Mouse (Mus musculus) ES-Bruce4 (cell line): ENCODE results near the gene G430095P16Rik. TPM values are rescaled to one million over a fixed set of nuclear protein-coding genes. Genes with fewer than 3 reads are reported as not detected.
A peak's percentile ranks its signal among the peaks of the same experiment; 100 is the strongest.

Experiments used
- H3K27ac ChIP-seq: 2 replicates; pipeline ENCODE4 v1.5.1; 2012; ENCODE audit warnings: low read length, inconsistent platforms; ENCODE audit not compliant: insufficient read depth
- H3K27me3 ChIP-seq: 2 replicates; pipeline ENCODE4 v1.6.1; 2012; ENCODE audit warnings: mild to moderate bottlenecking, low read length, inconsistent platforms; ENCODE audit not compliant: control insufficient read depth, poor library complexity, insufficient read depth, severe bottlenecking
- H3K36me3 ChIP-seq: 2 replicates; pipeline ENCODE4 v1.6.1; 2012; ENCODE audit warnings: inconsistent platforms, mild to moderate bottlenecking, low read length, moderate library complexity; ENCODE audit not compliant: control insufficient read depth, poor library complexity, insufficient read depth, severe bottlenecking
- H3K4me1 ChIP-seq: one replicate; pipeline ENCODE4 v1.8.1; 2011; ENCODE audit warnings: low read length; ENCODE audit not compliant: control insufficient read depth, insufficient read depth
- H3K4me3 ChIP-seq: 2 replicates; pipeline ENCODE4 v1.5.1; 2011; ENCODE audit warnings: low read depth, mild to moderate bottlenecking, low read length
- H3K9ac ChIP-seq: 2 replicates; pipeline ENCODE4 v1.6.1; 2012; ENCODE audit warnings: low read depth, mild to moderate bottlenecking, inconsistent platforms; ENCODE audit not compliant: poor library complexity, severe bottlenecking
- H3K9me3 ChIP-seq: replicated peaks from 2 replicates; pipeline ENCODE4 v1.6.1; 2012; ENCODE audit warnings: mild to moderate bottlenecking, low read length, inconsistent platforms; ENCODE audit not compliant: control insufficient read depth, poor library complexity, insufficient read depth, severe bottlenecking
- CTCF ChIP-seq: IDR thresholded peaks from one replicate; pipeline ENCODE4 v1.8.1; 2011; ENCODE audit warnings: low read depth, low read length
- EP300 ChIP-seq: IDR thresholded peaks from 2 replicates; pipeline ENCODE4 v1.6.1; 2011; ENCODE audit warnings: low read depth, low read length; ENCODE audit not compliant: insufficient read depth
- POLR2A ChIP-seq: IDR thresholded peaks from one replicate; pipeline ENCODE4 v1.8.1; 2011; ENCODE audit warnings: low read length; ENCODE audit not compliant: insufficient read depth
- polyA plus RNA-seq: library from polyadenylated mRNA; stranded (reverse); fragments of >200 nt; gene quantifications from 2 replicates; pipeline ENCODE4 v1.2.4, GENCODE M21; 2011; ENCODE audit warnings: low read depth; ENCODE audit not compliant: missing spikeins, insufficient read depth, insufficient read length

Gene G430095P16Rik
- polyA plus RNA-seq, 1 experiment: not detected

DNA sequence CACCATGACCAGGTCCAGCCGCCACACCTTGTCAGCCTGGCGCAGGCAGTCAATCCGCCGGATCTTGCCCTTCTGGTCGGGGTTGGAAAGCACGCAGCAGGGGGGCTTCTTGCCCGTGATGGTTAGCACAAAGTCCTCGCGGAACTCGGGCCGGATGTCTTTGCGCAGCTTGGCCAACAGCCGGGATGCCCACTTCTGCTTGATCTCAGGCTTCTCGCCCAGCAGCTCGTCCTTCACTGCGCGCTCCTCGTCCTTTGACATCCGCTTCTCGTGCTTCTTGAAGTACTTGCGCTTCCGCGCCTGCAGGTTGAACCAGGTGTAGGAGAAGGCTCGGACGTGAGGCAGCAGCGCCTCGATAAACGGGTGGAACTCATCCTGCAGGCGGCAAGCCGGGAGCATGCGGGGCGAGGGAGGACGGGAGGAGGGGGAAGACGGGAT lies 49.2 kb downstream of the G430095P16Rik start:
- H3K27ac ChIP-seq: no peak overlapping the region
- 0 out of 2 replicates have a peak overlapping the region, but pooled peaks have one; percentile 8 for H3K4me3 ChIP-seq
- no peaks in the 10 kb centered on the region for H3K9me3 ChIP-seq
- H3K27me3 ChIP-seq: peaks cover 32% of the 10 kb centered on the region
- H3K36me3 ChIP-seq: no peaks in the 10 kb centered on the region
- TF ChIP-seq EP300 (no peak), CTCF (no peak), POLR2A (no peak)
- peaks cover 5% of the 10 kb centered on the region for H3K4me1 ChIP-seq
- H3K9ac ChIP-seq: no peak overlapping the region

DNA sequence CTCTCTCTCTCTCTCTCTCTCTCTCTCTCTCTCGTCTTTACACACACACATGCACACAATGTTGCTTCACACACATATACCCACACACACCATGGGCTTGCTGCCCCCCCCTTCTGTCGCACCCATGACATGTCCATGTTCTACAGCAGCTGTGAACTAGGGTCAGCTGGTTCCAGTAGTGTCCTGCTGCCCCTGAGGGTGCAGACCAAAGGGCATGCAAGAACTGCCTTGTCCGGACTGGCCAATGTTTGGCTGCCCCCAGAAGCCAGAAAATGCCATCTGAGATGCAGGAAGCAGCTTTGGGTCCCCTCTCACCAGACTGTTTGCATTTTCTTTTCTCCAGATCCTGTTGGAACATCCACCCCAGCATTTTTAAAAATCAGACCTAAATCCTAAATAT lies 49.8 kb downstream of the G430095P16Rik start:
- TF ChIP-seq POLR2A: no peak
- no peak for TF ChIP-seq CTCF
- TF ChIP-seq EP300: no peak
- Histone ChIP-seq H3K36me3 (no peaks in the 10 kb centered on the region), H3K4me3 (no peak overlapping the region), H3K9me3 (no peaks in the 10 kb centered on the region), H3K9ac (no peak overlapping the region), H3K4me1 (peaks cover 5% of the 10 kb centered on the region), H3K27me3 (peaks cover 33% of the 10 kb centered on the region), H3K27ac (no peak overlapping the region)

DNA sequence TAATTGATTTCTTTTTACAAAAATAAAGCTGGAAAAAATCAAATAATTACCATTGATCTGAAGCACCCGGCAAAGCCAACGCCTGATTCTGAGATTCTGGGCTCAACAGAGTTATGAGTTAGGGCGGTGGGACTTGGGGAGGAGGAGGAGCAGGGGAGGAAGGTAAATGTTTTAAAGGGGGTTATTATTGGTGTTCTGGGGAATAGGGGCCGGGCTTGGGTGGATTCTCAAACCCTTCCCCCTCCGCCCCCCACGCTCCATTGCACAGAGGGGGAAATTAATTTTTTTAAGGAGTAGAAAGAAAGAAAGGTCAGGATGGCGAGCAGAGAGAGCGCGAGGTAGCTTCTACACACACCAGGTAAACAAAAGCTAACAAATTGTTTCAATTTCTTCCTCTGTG lies 50.5 kb downstream of the G430095P16Rik start:
- Histone ChIP-seq H3K9ac (no peak overlapping the region), H3K27ac (no peak overlapping the region), H3K27me3 (peaks cover 33% of the 10 kb centered on the region), H3K9me3 (no peaks in the 10 kb centered on the region), H3K4me1 (peaks cover 5% of the 10 kb centered on the region), H3K4me3 (no peak overlapping the region), H3K36me3 (no peaks in the 10 kb centered on the region)
- TF ChIP-seq CTCF (no peak), EP300 (no peak), POLR2A (no peak)

DNA sequence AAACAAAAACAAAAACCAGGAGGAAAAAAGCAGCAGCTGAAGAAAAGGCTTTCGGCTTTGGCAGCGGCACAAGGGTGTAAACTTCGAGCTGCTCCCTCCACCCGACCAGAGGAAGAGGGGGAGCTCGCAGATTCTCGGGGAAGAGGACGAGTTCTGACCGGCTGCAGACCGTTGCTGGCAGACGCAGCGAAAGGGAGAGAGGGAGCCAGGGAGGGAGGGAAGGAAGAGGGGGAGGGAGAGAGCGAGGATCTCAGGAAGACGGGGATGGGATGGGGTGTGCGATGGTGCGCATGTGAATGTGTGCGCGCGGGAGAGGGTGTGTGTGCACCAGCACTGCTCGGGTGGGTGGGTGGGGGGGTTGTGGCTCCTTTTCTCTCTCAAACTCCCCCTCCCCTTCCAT lies 51.0 kb downstream of the G430095P16Rik start:
- H3K9me3 ChIP-seq: no peaks in the 10 kb centered on the region
- H3K4me1 ChIP-seq: peaks cover 5% of the 10 kb centered on the region
- H3K36me3 ChIP-seq: no peaks in the 10 kb centered on the region
- peak overlapping the region; percentile 14; the same call in 1 of the 2 replicates for H3K9ac ChIP-seq
- H3K27me3 ChIP-seq: peaks cover 38% of the 10 kb centered on the region
- H3K27ac ChIP-seq: no peak overlapping the region
- H3K4me3 ChIP-seq: peak overlapping the region; percentile 13
- TF ChIP-seq CTCF (no peak), POLR2A (no peak), EP300 (no peak)

DNA sequence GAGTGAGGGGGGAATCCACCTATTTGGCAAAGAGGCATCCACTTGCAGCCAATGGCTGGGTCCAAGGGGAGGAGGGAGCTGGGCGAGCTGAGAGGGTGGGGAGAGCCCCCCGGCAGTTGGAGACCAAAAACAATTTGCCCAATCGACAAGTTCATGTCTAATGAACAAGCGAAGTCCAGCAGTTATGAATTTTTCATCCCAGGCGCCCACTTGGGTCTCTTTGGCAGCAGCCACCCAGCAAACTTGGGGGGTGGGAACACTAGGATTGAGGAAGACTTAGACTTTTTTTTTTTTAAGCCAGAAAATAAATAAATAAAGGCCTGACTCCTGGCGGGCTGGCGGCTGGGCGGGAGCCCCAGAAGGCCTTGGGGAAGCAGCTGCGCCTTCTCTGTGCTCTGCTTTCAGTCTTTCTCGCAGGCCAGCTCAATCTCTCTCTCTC lies 51.7 kb downstream of the G430095P16Rik start:
- no peaks in the 10 kb centered on the region for H3K9me3 ChIP-seq
- no peak overlapping the region for H3K4me3 ChIP-seq
- H3K27me3 ChIP-seq: peaks cover 41% of the 10 kb centered on the region
- no peak overlapping the region for H3K9ac ChIP-seq
- peaks cover 5% of the 10 kb centered on the region for H3K4me1 ChIP-seq
- H3K36me3 ChIP-seq: no peaks in the 10 kb centered on the region
- no peak overlapping the region for H3K27ac ChIP-seq
- TF ChIP-seq POLR2A: no peak
- TF ChIP-seq EP300: no peak
- TF ChIP-seq CTCF: no peak

DNA sequence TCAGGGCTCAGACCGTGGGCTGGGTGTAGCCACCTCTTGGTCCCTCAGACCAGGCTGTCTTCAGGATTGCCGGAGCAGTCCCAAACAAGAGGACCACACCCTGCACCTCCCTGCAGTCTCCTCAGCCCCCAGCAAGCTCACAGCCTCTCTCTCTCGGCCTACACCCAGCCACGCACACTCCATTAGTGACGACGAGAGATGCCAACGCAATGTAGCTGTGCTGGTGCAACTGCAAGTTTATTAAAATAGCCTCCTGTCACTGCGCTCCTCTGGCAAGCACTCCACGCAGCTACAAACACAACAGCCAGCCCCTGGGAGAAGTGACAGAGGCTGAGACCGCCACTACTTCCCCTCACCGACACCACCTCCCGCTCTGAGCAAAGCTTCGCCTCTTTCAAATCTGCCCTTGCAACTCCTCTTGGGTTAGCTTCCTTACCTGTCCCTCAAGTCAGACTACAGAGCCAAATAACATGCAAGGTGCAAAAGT lies 52.3 kb downstream of the G430095P16Rik start:
- no peak overlapping the region for H3K27ac ChIP-seq

More for the DNA sequence above, 52.3 kb downstream of the G430095P16Rik start:
- Histone ChIP-seq H3K36me3 (no peaks in the 10 kb centered on the region), H3K9me3 (no peaks in the 10 kb centered on the region), H3K4me1 (peaks cover 5% of the 10 kb centered on the region), H3K27me3 (peaks cover 43% of the 10 kb centered on the region), H3K4me3 (no peak overlapping the region), H3K9ac (no peak overlapping the region)
- TF ChIP-seq EP300: no peak
- no peak for TF ChIP-seq POLR2A
- TF ChIP-seq CTCF: no peak
